Mouse (Mus musculus) adrenal gland, postnatal 36 days (tissue): ENCODE results near the gene Ska3. TPM values are rescaled to one million over a fixed set of nuclear protein-coding genes. Genes with fewer than 3 reads are reported as not detected.
"Not testable (repeated sequence)": the region's sequence is repeated elsewhere in the genome, so short reads cannot be mapped to it uniquely, and the experiment has no call there.

ENCODE experiments used
- DNase-seq, 2 experiments: peaks; one replicate each; pipeline ENCODE4 v3.0.0; 2021; ENCODE audit warnings: mixed read lengths in 1 of 2
- long read RNA-seq, 2 experiments: library from polyadenylated mRNA; stranded (forward); transcript quantifications; one replicate each; pipeline ENCODE4 v2.0.0; 2021; ENCODE audit warnings: borderline sequencing depth in 2 of 2
- total RNA-seq, 2 experiments: library from RNA; stranded (reverse); gene quantifications; 2 replicates each; pipeline ENCODE4 v1.2.3; 2021

The Ska3 gene
- 1 to 10 TPM in 1 of 2 experiments, under 1 TPM in 1; 0.82 to 1.5 TPM for total RNA-seq
- long read RNA-seq, experiment 1, partial matches to known transcripts: 0 of 2 reads
- long read RNA-seq, experiment 1, other reads (novel, unspliced or antisense): 1 of 2 reads
- long read RNA-seq, experiment 2: 0 reads

GRCm38 (mm10) chr14:57825788-57826751, at the start of gene Ska3, which contains the start of gene Mrpl57:
Ska3 (minus strand) TSS chr14:57826185.
Mrpl57 (plus strand) TSS chr14:57826234.
- DNase-seq: peak; percentile 96

- DNase-seq: no peak
These were observed 40.8 kb upstream of the Ska3 start for GRCm38 (mm10) chr14:57866676-57867276.

- no peak for DNase-seq
These were observed 39.3 kb upstream of the Ska3 start for GRCm38 (mm10) chr14:57865256-57865655.

DNA sequence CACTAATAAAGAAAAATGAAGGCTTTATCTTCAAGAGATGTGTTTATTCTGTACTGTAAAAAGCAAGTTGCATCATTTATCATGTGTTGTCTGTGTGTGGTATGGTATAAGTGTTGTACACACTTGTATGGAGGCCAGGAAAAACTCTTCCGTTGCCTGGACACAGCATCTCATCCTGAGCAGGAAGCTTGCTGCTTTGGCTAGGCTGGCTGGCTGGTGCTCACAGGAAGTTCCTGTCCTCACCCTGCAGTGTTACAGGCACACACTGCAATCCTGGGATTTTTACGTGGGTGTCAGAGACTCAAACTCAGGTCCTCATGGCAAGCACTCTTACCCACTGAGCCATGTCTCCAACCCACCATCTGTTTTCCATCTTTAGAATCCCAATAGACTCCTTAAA, 37.1 kb upstream of the Ska3 start:
- no peak for DNase-seq

DNA sequence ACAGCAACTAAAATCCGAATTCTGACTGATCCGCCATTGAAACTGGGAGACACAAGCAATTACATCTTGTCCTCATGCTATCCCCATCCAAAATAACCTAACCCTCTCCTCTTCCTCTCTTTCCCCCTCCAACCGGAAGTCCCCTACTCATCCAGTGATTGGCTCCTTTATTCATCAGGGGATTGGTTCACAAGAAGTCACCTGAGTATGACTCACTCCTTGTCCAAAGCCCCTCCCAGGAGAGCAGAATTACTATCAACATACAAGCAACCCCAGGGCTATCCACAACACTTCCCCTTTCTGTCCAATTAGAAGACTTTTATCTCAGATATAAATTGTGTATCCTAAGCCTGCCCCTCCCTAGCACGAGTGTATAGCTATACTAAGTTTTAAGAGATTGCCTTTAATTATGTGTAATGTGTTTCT, 36.0 kb upstream of the Ska3 start:
- DNase-seq: no peak

- no peak for DNase-seq
These were observed 33.5 kb upstream of the Ska3 start for GRCm38 (mm10) chr14:57859520-57859919.

GRCm38 (mm10) chr14:57858601-57859000, 32.6 kb upstream of the Ska3 start:
- no peak for DNase-seq

DNA sequence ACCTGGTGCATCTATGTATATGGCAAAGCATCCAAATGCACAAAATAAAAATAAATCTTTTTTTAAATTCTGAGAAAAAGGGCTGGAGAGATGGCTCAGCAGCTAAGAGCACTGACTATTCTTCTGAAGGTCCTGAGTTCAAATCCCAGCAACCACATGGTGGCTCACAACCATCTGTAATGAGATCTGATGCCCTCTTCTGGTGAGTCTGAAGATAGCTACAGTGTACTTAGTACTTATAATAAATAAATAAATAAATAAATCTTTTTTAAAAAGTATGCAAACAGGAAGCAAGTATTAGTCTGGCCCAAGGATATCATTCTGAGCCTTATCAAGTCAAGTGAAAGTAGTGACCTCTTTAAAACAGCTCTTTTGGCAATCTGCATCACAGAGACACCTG, 30.1 kb upstream of the Ska3 start:
- DNase-seq: not testable (repeated sequence)

- DNase-seq: no peak
These were observed 27.0 kb upstream of the Ska3 start for GRCm38 (mm10) chr14:57852961-57853360.

- peak; percentile 34 to 53 for DNase-seq
These were observed 24.3 kb upstream of the Ska3 start for GRCm38 (mm10) chr14:57850330-57850729.

DNA sequence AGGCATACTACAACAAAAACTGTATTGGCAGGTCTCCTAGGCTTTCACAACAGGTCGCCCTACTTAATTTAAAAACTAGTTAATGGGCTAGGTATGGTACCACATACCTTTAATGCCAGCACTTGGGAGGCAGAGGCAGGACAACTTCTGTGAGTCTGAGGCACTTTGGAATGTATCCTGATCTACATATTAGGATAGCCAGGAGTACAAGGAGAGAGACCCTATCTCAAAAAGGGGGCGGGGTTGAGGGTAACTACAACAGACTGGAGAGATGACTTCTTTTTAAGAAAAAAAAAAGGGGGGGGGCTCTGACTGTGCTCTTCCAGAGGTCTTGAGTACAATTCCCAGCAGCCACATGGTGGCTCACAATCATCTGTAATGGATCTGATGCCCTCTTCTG, 22.7 kb upstream of the Ska3 start:
- no peak for DNase-seq

GRCm38 (mm10) chr14:57848061-57848460, 22.1 kb upstream of the Ska3 start:
- not testable (repeated sequence) for DNase-seq

GRCm38 (mm10) chr14:57844535-57844934, 18.6 kb upstream of the Ska3 start:
- DNase-seq: no peak

GRCm38 (mm10) chr14:57835157-57835556, 9.2 kb upstream of the Ska3 start:
- no peak for DNase-seq

DNA sequence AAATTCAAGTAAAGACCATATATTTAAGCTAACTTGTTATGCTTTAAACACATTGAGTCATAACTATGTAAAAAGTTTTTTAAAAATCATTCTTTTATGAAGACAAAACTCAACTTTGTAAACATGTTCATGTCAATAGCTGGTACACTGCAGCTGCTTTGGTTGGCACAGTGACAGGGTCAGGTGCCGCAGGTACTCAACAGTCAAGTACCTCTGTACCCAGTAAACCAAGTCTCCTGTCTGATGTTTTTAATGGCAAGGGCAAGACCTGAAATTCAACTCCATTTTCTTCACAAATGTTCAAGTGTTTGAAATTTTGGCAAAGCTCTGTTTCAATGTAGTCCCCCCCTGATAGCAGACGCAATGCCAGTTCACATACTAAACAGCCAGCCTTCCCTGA, 7.5 kb upstream of the Ska3 start:
- DNase-seq: no peak

DNA sequence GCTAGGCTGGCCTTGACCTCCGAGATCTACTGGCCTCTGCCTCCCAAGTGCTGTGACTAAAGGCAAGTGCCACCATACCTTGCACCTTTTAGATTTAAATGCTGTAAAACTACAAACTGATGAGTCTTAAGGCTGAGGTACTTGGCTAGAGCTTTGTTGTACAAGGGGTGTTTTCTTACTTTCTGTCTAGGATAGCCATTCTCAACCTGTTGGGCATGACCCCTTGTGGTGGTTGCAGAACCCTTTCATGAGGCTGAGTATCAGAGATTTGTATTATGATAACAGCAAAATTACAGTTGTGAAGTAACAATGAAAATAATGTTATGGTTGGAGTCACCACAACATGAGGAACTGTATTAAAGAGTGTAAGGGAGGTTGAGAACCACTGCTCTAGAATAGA, 1.3 kb upstream of the Ska3 start:
- no peak for DNase-seq

DNA sequence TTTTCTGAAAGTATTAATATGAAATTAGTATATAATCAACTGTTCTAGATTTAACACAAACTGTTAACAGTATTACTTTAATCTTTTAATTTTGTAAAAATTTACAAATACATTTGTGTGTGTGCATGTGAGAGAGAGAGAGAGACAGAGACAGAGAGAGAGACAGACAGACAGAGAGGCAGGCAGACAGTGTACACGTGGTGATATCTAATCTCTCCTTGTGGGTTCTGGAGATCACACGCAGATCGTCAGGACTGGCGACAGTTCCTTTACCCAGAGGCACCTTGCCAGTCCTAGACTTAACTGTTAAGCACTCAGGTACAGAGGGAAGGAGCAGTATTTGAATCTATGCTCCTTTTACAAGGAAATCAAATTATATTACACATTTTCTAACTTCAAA, 5.1 kb downstream of the Ska3 start:
- DNase-seq: no peak

- no peak for DNase-seq
These were observed 14.1 kb downstream of the Ska3 start for GRCm38 (mm10) chr14:57811844-57812243.

- no peak for DNase-seq
These were observed 15.1 kb downstream of the Ska3 start for GRCm38 (mm10) chr14:57810886-57811285.

- peak; percentile 11 to 41 for DNase-seq
These were observed 17.4 kb downstream of the Ska3 start for GRCm38 (mm10) chr14:57808558-57808957.

- DNase-seq: no peak
These were observed 22.3 kb downstream of the Ska3 start for GRCm38 (mm10) chr14:57803731-57804130.

- DNase-seq: peak; percentile 97
These were observed 27.7 kb downstream of the Ska3 start, which contains the start of gene Sap18 for GRCm38 (mm10) chr14:57797991-57798931. Sap18 (plus strand) TSS chr14:57798180.
